Mouse (Mus musculus) neural tube, embryonic 14.5 days (tissue): ENCODE results near the gene Zbtb7b. TPM values are rescaled to one million over a fixed set of nuclear protein-coding genes. Genes with fewer than 3 reads are reported as not detected.

ENCODE experiments used
- ATAC-seq: fragments of 200-750 bp; cut with Nextera tagmentation; 2 replicates; pipeline ENCODE4 v1.8.0; 2017; ENCODE audit warnings: low read depth, mild to moderate bottlenecking, moderate TSS enrichment, moderate library complexity
- H3K27ac ChIP-seq: fragments of 300-500 bp; sonication (generic); 2 replicates; pipeline ENCODE4 v1.5.1; 2014; ENCODE audit warnings: low read depth, mild to moderate bottlenecking, control low read depth, low read length, moderate library complexity, mixed read lengths
- H3K27me3 ChIP-seq: fragments of 300-500 bp; sonication (generic); 2 replicates; pipeline ENCODE4 v1.6.1; 2014; ENCODE audit warnings: low read length; ENCODE audit not compliant: control insufficient read depth, insufficient read depth
- H3K36me3 ChIP-seq: fragments of 300-500 bp; sonication (generic); 2 replicates; pipeline ENCODE4 v1.6.1; 2014; ENCODE audit warnings: low read length, mixed read lengths; ENCODE audit not compliant: control insufficient read depth, insufficient read depth
- H3K4me1 ChIP-seq: fragments of 300-500 bp; sonication (generic); 2 replicates; pipeline ENCODE4 v1.6.1; 2014; ENCODE audit warnings: low read length; ENCODE audit not compliant: control insufficient read depth, insufficient read depth
- H3K4me2 ChIP-seq: fragments of 300-500 bp; sonication (generic); 2 replicates; pipeline ENCODE4 v1.6.1; 2014; ENCODE audit warnings: mild to moderate bottlenecking, low read depth, low read length, control low read depth
- H3K4me3 ChIP-seq: fragments of 300-500 bp; sonication (generic); 2 replicates; pipeline ENCODE4 v1.5.1; 2014; ENCODE audit warnings: low read depth, low read length, control low read depth, mixed read lengths
- H3K9ac ChIP-seq: fragments of 300-500 bp; sonication (generic); replicated peaks from 2 replicates; pipeline ENCODE4 v1.6.1; 2014; ENCODE audit warnings: low read depth, mild to moderate bottlenecking, control low read depth, low read length, mixed read lengths
- H3K9me3 ChIP-seq: fragments of 300-500 bp; sonication (generic); 2 replicates; pipeline ENCODE4 v1.6.1; 2016; ENCODE audit warnings: low read length; ENCODE audit not compliant: control insufficient read depth
- WGBS: fragments of 180-500 bp; shearing (Covaris S2); extraction: QIAGEN DNeasy Blood & Tissue Kit; methylation state at CpG from one replicate; pipeline ENCODE4 v1.1.7; 2014; 5-methylcytosine and 5-hydroxymethylcytosine counted together
- polyA plus RNA-seq: library from polyadenylated mRNA; unstranded; fragments of >200 nt; fragmentation: Nextera tagmentation; extraction: Ambion mirVana; gene quantifications from 2 replicates; pipeline ENCODE4 v1.2.1, GENCODE M21; 2014

Zbtb7b gene
- polyA plus RNA-seq, 1 experiment from 2014 or later: 0.78 TPM

- H3K4me1 ChIP-seq: peaks cover 22% of the 10 kb centered on the region
- 27% methylated on average over 8 of the region's 8 CpGs for WGBS
- H3K4me2 ChIP-seq: 0 out of 2 replicates have a peak overlapping the region, but pooled peaks have one; percentile 63
- no peaks in the 10 kb centered on the region for H3K27me3 ChIP-seq
- H3K9me3 ChIP-seq: no peaks in the 10 kb centered on the region
- H3K4me3 ChIP-seq: no peak overlapping the region
- no peak overlapping the region for H3K27ac ChIP-seq
- H3K36me3 ChIP-seq: no peaks in the 10 kb centered on the region
- H3K9ac ChIP-seq: no peak overlapping the region
- no peak for ATAC-seq
Observed at GRCm38 (mm10) chr3:89339416-89339815, 55.2 kb downstream of the Zbtb7b start.

DNA sequence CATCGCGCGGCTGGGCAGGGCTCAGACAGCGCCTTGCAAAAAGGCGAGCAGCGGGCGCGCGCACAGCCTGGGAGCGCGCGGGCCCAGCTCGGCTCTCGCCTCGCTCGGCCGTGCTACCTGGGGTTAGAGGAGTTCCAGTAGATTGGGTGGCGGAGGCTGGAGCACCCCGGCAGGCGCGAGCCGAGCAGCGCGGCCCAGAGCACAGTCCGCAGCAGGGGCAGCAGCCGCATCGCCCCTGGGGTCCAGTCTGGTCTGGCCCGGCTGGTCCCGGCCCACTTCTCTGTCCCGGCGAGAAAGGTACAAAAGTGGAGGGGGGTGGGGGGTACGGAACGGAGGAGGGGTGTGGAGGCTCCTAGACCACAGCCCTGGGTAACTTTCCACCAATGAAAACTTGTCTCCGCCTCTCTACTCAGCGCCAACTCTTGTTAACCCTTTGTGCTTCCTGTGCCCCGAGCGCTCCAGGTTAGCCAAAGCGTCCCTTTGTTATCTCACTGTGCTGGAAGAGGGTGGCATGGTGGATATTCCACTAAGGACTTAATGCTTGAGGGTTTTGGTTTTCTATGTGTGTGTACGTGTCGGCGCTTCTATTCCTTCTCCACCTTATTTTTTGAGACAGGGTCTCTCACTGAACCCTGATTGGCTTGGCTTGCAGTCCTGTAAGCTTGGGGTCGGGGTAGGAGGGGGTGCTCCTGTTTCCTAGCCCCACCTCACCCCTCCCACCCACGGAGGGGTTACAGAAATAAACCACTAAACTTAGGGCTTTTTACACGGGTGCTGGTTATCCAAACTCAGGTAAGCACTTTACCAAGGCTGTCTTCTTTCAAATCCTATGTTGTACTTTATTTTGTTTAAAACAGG lies 56.6 kb downstream of the Zbtb7b start, which contains the start of gene Efna4:
Gene Efna4 (minus strand): TSS at position 308 of the 858 bp plus-strand sequence.
- Histone ChIP-seq H3K9me3 (no peaks in the 10 kb centered on the region), H3K27ac (peak within 1 kb of the TSS; percentile 67), H3K4me2 (peak within 1 kb of the TSS; percentile 88), H3K9ac (peak within 1 kb of the TSS; percentile 80), H3K27me3 (no peaks in the 10 kb centered on the region), H3K4me1 (peaks cover 25% of the 10 kb centered on the region), H3K4me3 (peak within 1 kb of the TSS; percentile 82), H3K36me3 (no peaks in the 10 kb centered on the region)
- WGBS: under 1% methylated on average over 42 of the region's 44 CpGs
- ATAC-seq: peak; percentile 68

DNA sequence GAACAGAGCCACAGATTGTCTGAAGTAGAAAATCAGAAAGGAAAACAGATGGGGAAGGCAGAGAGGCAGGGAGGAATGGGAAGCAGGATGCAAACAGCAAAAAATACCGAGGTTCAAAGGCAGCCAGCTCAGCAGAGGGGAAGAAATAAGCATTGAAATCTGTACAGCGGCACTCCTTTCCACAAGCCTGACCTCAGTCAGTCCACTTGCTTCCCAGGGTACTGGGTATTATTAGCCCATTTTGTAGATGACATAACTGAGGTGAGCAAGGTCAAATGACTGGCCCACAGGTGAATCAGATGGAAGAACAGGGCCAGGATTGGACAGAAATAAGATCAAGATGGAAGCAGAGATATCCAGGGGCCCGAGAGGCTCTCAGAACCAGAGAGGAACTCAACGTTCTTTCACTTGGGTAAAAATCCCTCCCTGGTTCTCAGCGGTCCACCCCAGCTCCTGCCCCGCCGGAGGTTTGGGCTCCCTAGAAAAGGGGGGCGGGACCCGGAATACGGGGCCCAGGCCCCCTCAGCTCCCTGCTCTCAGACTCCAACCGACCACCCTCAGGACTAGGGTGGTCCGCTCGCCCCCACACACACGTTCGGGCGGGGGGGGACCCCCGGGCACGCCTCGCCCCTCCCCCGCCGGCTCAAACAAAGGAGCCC lies 57.4 kb downstream of the Zbtb7b start:
- peak overlapping the region; percentile 67 for H3K27ac ChIP-seq
- H3K27me3 ChIP-seq: no peaks in the 10 kb centered on the region
- H3K4me3 ChIP-seq: peak overlapping the region; percentile 82
- peak overlapping the region; percentile 88 for H3K4me2 ChIP-seq
- whole genome bisulfite sequencing: 2% methylated on average over 21 of the region's 21 CpGs
- no peaks in the 10 kb centered on the region for H3K9me3 ChIP-seq
- no peaks in the 10 kb centered on the region for H3K36me3 ChIP-seq
- H3K4me1 ChIP-seq: peaks cover 28% of the 10 kb centered on the region
- peak; percentile 19 for ATAC-seq
- H3K9ac ChIP-seq: peak overlapping the region; percentile 80

DNA sequence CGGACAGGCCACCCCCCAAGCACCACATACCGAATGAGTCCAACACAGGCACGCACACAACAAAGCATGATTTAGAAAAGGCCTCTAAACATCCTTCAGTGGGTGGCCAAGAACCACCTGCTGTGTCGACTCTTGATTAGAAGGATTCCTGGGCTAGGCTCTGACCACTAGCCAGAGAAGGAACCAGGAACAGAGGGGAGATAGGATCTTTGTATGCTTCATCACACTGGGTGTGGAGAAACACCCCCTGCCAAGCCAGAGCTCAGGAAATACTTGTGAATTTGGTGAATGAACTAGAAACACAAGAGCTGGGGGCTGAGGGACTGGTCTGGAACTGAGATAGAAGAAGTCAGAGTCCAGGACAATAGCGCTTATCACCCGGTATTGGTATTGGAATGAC lies 58.0 kb downstream of the Zbtb7b start:
- Histone ChIP-seq H3K9ac (peak overlapping the region; percentile 80; the same call in 1 of the 2 replicates), H3K4me2 (peak overlapping the region; percentile 88), H3K27me3 (no peaks in the 10 kb centered on the region), H3K4me3 (peak overlapping the region; percentile 82), H3K36me3 (no peaks in the 10 kb centered on the region), H3K27ac (peak overlapping the region; percentile 67; the same call in 1 of the 2 replicates), H3K9me3 (no peaks in the 10 kb centered on the region), H3K4me1 (peaks cover 24% of the 10 kb centered on the region)
- WGBS: 7% methylated on average over 6 of the region's 6 CpGs
- no peak for ATAC-seq

- no peak overlapping the region for H3K4me2 ChIP-seq
- ATAC-seq: no peak
- no peaks in the 10 kb centered on the region for H3K9me3 ChIP-seq
- 44% methylated on average over 11 of the region's 11 CpGs for WGBS
- peaks cover 19% of the 10 kb centered on the region for H3K4me1 ChIP-seq
- no peaks in the 10 kb centered on the region for H3K27me3 ChIP-seq
- H3K4me3 ChIP-seq: no peak overlapping the region
- H3K27ac ChIP-seq: peak overlapping the region; percentile 16; the same call in 1 of the 2 replicates
- no peaks in the 10 kb centered on the region for H3K36me3 ChIP-seq
- no peak overlapping the region; the same call in 1 of the 2 replicates for H3K9ac ChIP-seq
Observed at GRCm38 (mm10) chr3:89333053-89333452, 61.5 kb downstream of the Zbtb7b start.

- H3K4me2 ChIP-seq: no peak overlapping the region
- 17% methylated on average over 12 of the region's 12 CpGs for WGBS
- ATAC-seq: peak; percentile 9; the same call in 1 of the 2 replicates
Observed at GRCm38 (mm10) chr3:89332476-89332875, 62.1 kb downstream of the Zbtb7b start.

GRCm38 (mm10) chr3:89332013-89332412 lies 62.6 kb downstream of the Zbtb7b start:
- Histone ChIP-seq H3K9me3 (no peaks in the 10 kb centered on the region), H3K4me2 (no peak overlapping the region), H3K27me3 (no peaks in the 10 kb centered on the region), H3K36me3 (no peaks in the 10 kb centered on the region), H3K4me1 (peaks cover 25% of the 10 kb centered on the region), H3K27ac (no peak overlapping the region), H3K4me3 (no peak overlapping the region), H3K9ac (no peak overlapping the region)
- 30% methylated on average over 10 of the region's 10 CpGs for WGBS
- ATAC-seq: no peak

More at GRCm38 (mm10) chr3:89332476-89332875, 62.1 kb downstream of the Zbtb7b start:
- Histone ChIP-seq H3K9ac (no peak overlapping the region; the same call in 1 of the 2 replicates), H3K27me3 (no peaks in the 10 kb centered on the region), H3K27ac (peak overlapping the region; percentile 16; the same call in 1 of the 2 replicates), H3K4me1 (peaks cover 21% of the 10 kb centered on the region), H3K36me3 (no peaks in the 10 kb centered on the region), H3K4me3 (no peak overlapping the region), H3K9me3 (no peaks in the 10 kb centered on the region)

DNA sequence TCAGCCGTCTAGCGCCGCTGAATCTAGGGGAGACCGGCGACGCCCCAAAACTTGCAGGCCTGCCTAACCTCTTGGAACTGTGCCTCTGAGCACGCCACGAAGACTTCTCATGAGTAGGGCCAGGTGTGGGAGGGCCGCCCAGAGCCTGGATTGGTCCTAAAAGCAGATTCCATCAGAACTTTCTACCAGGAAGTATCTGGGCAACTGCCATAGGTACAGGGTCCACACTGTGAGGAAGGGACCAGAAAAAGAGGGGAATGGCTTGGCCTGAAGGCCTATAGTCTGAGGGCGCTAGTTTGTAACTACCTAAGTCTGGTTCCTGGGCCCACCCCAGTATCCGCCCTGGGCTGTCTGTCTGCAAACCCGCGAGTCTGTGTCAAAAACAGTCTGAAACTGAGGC lies 63.0 kb downstream of the Zbtb7b start:
- Histone ChIP-seq H3K27ac (no peak overlapping the region), H3K36me3 (no peaks in the 10 kb centered on the region), H3K9me3 (no peaks in the 10 kb centered on the region), H3K4me3 (no peak overlapping the region), H3K4me2 (no peak overlapping the region), H3K9ac (no peak overlapping the region), H3K27me3 (no peaks in the 10 kb centered on the region), H3K4me1 (peaks cover 21% of the 10 kb centered on the region)
- 78% methylated on average over 13 of the region's 13 CpGs for WGBS
- ATAC-seq: no peak

GRCm38 (mm10) chr3:89330948-89331347 lies 63.6 kb downstream of the Zbtb7b start:
- H3K9ac ChIP-seq: no peak overlapping the region
- H3K9me3 ChIP-seq: no peaks in the 10 kb centered on the region
- no peaks in the 10 kb centered on the region for H3K27me3 ChIP-seq
- H3K27ac ChIP-seq: no peak overlapping the region
- H3K36me3 ChIP-seq: no peaks in the 10 kb centered on the region
- 18% methylated on average over 10 of the region's 10 CpGs for whole genome bisulfite sequencing
- H3K4me2 ChIP-seq: no peak overlapping the region
- no peak for ATAC-seq
- no peak overlapping the region for H3K4me3 ChIP-seq
- peaks cover 16% of the 10 kb centered on the region; the same call in 1 of the 2 replicates for H3K4me1 ChIP-seq
